Mouse (Mus musculus): Measurements from ENCODE around the gene Fgf10.

Gene Fgf10

DNA sequence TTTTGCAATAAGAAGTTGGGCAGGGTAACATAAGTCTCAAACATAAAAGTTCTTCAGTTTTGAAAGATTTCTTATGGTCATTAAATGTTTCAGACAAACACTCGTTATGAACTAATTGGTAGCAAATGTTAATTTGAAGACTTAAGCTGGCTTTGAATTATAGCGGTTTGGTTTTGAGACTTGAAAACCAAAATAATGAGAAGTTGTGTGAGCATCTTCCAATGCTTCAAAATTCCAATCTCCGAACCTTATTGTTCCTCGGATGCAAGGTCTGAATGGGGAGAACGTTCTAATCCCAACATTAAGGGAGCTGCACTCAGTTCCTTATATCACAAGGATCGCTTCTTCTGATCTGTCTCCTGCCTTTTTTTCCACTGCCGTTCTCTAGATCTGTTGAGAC lies at the start of gene Fgf10:
Gene Fgf10, plus strand, starts transcription at position 301 of the 400 bp plus-strand sequence.
- in situ Hi-C loops (cut with MboI, MseI), result no loop called here

- in situ Hi-C loops (cut with MboI, MseI), result no loop called here
Measured at GRCm38 (mm10) chr13:118629661-118630428, 39.7 kb upstream of the Fgf10 start.

DNA sequence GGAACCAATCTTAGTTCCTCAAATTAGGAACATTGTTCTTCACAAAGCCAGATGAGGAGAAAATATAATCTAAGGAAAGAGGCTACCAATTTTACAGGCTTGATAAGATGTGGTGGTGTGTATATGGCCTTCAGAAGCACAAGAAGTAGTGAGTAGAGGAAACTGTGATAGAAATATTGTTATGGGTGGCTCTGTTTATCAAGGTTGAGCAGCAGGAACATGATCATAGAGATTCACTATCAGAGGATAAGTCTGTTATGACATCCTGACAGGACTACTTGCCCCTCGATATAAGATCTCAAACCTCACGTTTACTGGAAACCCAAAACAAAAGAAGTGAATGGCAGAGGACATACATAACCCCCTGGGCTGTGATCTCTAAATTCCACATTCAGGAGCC lies 38.1 kb upstream of the Fgf10 start:
- in situ Hi-C loops (cut with MboI, MseI), result no loop called here

DNA sequence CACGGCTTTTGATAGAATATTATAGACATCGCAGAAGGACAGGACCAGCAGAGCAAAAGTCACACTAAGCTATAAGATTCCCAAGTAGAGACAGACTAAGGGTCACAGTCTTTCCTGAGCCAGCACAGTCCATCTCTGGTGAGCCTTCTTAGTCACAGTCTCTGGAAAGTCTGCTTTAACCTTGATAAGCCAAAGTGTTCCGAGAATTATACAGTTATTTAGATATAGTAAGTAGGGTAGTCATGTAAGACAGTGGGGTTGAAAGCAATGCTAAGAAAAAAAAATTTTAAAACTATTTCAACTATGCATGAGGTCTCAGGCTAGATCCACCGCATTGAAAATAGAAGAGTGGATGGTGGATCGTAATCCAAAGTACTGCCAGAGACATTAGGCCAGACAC lies 33.5 kb upstream of the Fgf10 start:
- in situ Hi-C loops (cut with MboI, MseI), result no loop called here

- in situ Hi-C loops (cut with MboI, MseI), result no loop called here
Measured at GRCm38 (mm10) chr13:118642585-118642984, 27.0 kb upstream of the Fgf10 start.

DNA sequence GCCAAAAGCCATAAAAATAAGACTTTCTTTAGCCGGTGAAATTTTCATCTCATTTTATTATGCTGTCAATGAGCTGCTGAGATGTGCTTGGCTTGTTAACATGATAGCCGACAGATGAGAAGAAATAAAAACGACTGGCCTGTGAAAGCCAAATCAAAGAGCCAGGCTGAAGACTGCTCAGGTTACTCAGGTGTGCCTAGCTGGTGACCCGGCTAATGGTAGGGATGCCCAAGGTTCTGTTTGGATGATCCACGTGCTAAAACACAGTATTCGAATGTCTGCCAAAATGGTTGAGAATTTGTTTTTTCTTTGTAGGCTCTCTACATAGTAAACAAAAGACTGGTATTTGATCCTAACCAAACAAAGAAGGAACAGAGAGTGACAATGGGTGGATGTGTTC lies 26.5 kb upstream of the Fgf10 start:
- in situ Hi-C loops (cut with MboI, MseI), result no loop called here

- in situ Hi-C loops (cut with MboI, MseI), result no loop called here
Measured at GRCm38 (mm10) chr13:118656991-118657390, 12.6 kb upstream of the Fgf10 start.

- in situ Hi-C loops (cut with MboI, MseI), result no loop called here
Measured at GRCm38 (mm10) chr13:118658031-118658430, 11.6 kb upstream of the Fgf10 start.

GRCm38 (mm10) chr13:118658608-118659326 lies 10.8 kb upstream of the Fgf10 start:
- in situ Hi-C loops (cut with MboI, MseI), result no loop called here

GRCm38 (mm10) chr13:118661664-118662063 lies 7.9 kb upstream of the Fgf10 start:
- in situ Hi-C loops (cut with MboI, MseI), result no loop called here

- in situ Hi-C loops (cut with MboI, MseI), result no loop called here
Measured at GRCm38 (mm10) chr13:118664901-118665300, 4.7 kb upstream of the Fgf10 start.

DNA sequence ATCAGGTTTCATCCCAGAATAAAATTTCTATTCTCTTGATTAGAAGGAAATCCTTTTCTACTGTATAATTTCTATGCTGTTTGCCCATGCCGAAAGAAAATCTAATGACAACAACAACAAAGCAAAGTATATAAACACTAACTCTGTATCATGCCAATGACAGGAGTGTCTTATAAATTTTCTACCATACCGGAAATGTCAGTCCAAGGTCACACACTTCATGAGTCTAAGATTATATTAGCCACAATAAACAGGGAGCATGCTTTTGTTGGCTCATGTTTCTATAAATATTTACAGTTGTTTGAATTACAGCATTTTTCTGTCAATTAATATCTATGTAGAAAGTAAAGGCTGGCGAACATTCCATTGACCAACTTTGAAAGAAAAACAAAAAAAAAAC lies 9.6 kb downstream of the Fgf10 start:
- in situ Hi-C loops (cut with MboI, MseI), result no loop called here

- in situ Hi-C loops (cut with MboI, MseI), result no loop called here
Measured at GRCm38 (mm10) chr13:118693049-118693448, 23.5 kb downstream of the Fgf10 start.

DNA sequence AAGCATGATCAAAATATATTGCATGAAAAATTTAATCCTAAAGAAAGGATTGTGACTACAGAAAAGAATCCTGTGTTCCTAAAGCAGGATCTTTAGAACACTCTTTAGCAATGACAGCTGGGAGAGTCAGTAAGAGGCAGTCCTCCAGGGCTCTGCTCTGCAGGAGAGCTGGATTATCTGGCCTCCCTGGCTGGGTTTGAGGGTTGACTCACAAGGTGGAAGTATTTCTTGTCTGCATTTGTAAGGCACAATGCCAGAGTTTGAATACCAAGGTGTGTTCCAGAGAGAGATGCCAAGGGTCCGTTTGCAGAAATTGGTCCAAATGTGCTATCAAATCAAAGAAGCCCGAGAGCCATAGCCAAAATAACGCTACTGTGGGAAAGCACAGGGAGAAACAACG lies 25.5 kb downstream of the Fgf10 start:
- in situ Hi-C loops (cut with MboI, MseI), result no loop called here

DNA sequence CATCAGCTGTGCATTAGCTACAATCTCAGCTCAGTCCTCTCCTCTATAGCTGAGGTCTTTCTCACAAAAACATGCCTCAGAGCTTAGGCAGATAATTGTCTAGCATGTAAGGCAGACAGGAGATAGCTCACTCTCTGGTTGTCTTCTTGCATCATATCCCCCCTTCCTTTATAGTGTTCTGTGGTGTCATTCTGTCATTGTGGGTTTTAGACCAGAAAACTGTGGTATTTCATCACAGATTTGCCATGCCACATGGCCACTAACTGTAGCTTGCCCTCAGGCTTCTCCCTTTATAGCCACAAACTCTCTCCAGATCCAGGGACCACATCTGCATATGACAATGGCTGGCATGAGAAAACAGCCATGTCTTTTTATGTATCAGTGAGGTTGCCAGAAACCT lies 34.1 kb downstream of the Fgf10 start:
- in situ Hi-C loops (cut with MboI, MseI), result loop anchor here (25.0 kb wide), 1 partner anchor 909 kb away; the partner anchor contains the start of gene Ccl28

DNA sequence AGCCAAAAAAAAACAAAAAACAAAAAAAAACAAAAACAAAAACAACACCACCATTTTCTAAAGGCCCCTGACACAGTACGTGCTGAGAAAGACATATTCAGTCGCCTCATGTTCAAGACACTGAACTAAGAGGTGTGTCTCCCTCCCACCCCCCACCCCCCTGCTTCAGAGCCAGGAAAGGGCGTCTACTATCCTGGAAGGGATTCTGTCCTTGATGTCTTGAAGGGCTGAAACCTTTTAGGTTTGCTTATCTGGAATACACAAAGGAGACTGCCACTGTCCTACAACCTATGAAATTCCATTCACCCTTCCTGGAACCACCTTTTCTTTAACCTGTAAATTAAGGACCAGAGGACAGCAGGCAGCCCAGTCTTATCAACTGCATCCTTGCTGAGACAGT lies 36.1 kb downstream of the Fgf10 start:
- in situ Hi-C loops (cut with MboI, MseI), result loop anchor here (25.0 kb wide), 1 partner anchor 907 kb away; the partner anchor contains the start of gene Ccl28

GRCm38 (mm10) chr13:118709912-118710311 lies 40.3 kb downstream of the Fgf10 start:
- in situ Hi-C loops (cut with MboI, MseI), result loop anchor here (25.0 kb wide), 1 partner anchor 902 kb away; the partner anchor contains the start of gene Ccl28

- in situ Hi-C loops (cut with MboI, MseI), result loop anchor here (25.0 kb wide), 1 partner anchor 899 kb away; the partner anchor contains the start of gene Ccl28
Measured at GRCm38 (mm10) chr13:118713626-118714150, 44.1 kb downstream of the Fgf10 start.

- in situ Hi-C loops (cut with MboI, MseI), result loop anchor here (25.0 kb wide), 1 partner anchor 898 kb away; the partner anchor contains the start of gene Ccl28
Measured at GRCm38 (mm10) chr13:118714284-118715065, 44.9 kb downstream of the Fgf10 start.

GRCm38 (mm10) chr13:118715066-118716018 lies 45.8 kb downstream of the Fgf10 start:
- in situ Hi-C loops (cut with MboI, MseI), result loop anchor here (25.0 kb wide), 1 partner anchor 897 kb away; the partner anchor contains the start of gene Ccl28
